Mouse (Mus musculus) CH12.LX (cell line): Measurements from ENCODE around the gene C130074G19Rik.

Experiments used
- CTCF ChIP-seq, 2 experiments: IDR thresholded peaks in 1 of 2; conservative IDR thresholded peaks in 1 of 2; 2 replicates each; pipeline ENCODE4 v1.5.1; 2011 to 2012; ENCODE audit warnings: low read depth in 2 of 2, low read length in 2 of 2, improper control_type of control experiment in 1 of 2, inconsistent platforms in 1 of 2, mild to moderate bottlenecking in 1 of 2, moderate library complexity in 1 of 2
- EP300 ChIP-seq: IDR thresholded peaks from 2 replicates; pipeline ENCODE4 v1.6.1; 2011; ENCODE audit warnings: low read length, improper control_type of control experiment
- JUND ChIP-seq: conservative IDR thresholded peaks from 2 replicates; pipeline ENCODE4 v1.6.1; 2011; ENCODE audit warnings: low read depth, low read length, improper control_type of control experiment
- POLR2A ChIP-seq: IDR thresholded peaks from 2 replicates; pipeline ENCODE4 v1.6.1; 2011; ENCODE audit warnings: low read depth, mild to moderate bottlenecking, improper control_type of control experiment, low read length
- SIN3A ChIP-seq: IDR thresholded peaks from 2 replicates; pipeline ENCODE4 v1.6.1; 2012; ENCODE audit warnings: low read length, improper control_type of control experiment, inconsistent platforms

- no peak for TF ChIP-seq POLR2A
- no peak for TF ChIP-seq JUND
- no peak for TF ChIP-seq CTCF (conservative IDR thresholded peaks at IDR 0.05 in 1 of 2, IDR thresholded peaks at IDR 0.05 in 1 of 2; ENCODE audit: low read depth in 2 of 2, low read length in 2 of 2)
- no peak for TF ChIP-seq EP300
- no peak for TF ChIP-seq SIN3A
Observed at GRCm38 (mm10) chr1:184867640-184868120, 15.3 kb downstream of the C130074G19Rik start.
